Mouse (Mus musculus) fibroblast of lung, adult 2 months (primary cell): ENCODE data around the gene Vmn1r89.

Experiments used
- DNase-seq: peaks from one replicate; pipeline ENCODE4 v3.0.0-alpha.2; 2011; ENCODE audit warnings: low read depth

The Vmn1r89 gene

DNA sequence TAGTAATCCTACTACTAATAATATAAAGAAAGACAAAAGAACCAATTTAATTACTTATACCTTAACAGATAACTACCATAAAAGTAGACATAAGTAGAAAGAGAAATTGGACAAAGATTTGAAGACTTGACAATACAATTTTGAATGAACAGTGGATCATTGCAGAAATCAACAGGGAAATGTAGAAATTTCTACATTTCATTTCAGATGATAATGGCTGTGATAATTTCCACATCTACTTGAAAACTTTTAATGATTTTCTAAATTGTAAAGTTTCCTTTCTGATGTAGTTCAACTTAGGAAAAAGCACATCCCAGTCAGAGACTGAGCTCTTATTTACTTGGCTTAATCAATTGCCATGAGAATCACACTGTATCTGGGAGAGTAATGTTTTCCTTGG lies at the start of gene Vmn1r89:
TSS of gene Vmn1r89 (plus strand) at position 301 of the 400 bp plus-strand sequence.
- DNase-seq: no peak

DNA sequence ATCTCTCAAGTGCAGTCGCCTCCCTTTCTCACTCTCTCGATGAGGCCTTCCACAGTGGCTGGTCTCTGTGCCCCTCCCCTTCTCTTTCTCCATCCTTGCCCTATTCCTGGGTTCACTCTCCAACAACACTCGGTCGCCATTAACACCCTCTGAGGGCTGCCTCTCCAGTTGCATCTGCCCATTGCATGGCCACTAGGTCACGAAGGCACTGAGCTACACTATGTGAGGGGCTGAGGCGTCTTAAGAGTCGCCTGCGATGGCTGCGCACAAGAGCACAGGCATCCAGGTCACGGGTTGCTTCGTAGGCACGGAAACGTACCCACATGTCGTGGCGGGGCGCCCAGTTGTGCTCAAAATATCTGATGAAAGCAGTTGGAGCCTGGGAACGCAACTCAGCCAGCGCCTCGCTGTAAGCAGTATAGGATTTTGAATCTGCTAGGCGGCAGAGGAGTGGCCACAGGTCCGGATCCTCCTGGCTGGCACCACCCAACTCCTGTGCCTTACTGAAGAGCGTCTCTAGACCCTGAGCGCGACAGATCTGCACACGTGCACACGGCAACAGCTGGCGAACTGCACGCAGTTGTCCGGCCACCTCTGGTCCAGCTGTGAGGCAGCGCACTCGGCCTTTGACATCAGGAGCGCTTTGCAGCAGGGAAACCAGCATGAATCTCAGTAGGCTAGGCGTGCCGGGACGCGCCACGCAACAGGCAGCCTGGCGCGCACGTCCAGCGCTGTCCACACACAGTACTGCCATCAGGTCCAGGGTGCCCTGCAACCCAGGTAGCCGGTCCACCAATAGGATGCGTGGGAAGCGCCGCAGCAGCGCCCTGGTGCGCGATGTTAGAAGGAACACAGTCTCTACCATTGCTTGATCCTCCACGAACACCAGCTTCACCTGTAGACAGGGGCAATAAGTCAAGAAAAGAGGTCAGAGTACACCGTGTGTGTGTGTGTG lies 48.2 kb downstream of the Vmn1r89 start:
- no peak for DNase-seq

GRCm38 (mm10) chr7:13263851-13264250 lies 51.0 kb downstream of the Vmn1r89 start:
- no peak for DNase-seq

DNA sequence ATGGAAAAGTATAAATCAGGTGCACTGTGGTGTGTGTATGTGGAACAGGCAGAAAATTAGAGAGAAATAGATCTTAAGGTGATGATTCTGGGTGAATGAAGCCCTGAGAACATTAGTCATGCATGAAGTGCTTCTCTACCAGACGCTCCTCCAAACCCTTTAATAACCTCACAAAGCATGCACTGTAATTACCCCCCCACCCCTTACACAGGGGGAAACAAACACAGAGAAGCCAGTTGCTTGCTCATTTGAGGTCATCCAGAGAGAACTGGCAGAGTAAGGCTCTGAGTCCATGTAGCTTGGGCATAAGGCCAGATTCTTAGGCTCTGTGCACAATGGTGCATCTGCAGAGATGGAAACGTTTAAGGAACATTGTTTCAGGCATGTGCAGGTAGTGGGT lies 51.6 kb downstream of the Vmn1r89 start:
- no peak for DNase-seq

DNA sequence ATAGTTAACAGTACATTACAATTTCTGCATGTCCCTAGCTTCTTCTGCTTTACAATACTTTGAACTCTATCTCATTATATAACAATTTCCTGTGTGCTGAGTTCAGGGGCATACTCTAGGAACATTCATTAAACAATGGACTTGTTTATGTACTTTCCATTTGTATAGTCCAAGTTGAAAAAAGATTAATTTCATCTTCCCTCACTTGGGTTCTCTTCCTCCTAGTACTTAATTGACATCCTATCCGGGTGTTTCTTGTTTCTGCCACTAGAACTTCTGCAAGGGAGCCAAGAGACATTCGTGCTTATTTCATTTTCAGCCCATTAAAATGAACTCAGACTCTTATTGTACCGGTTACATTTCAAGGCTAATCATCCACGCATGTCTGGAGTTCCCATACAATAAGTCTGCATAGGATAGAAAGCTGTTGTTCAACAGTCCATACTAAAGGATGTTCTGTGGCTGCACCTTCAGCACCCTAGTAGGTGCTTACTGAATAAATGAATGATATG lies 56.0 kb downstream of the Vmn1r89 start:
- DNase-seq: no peak

GRCm38 (mm10) chr7:13269394-13269793 lies 56.6 kb downstream of the Vmn1r89 start:
- DNase-seq: no peak
